Mouse (Mus musculus): Measurements from ENCODE around the gene Enox1.
"Not testable (repeated sequence)": the region's sequence is repeated elsewhere in the genome, so short reads cannot be mapped to it uniquely, and the experiment has no call there.

The Enox1 gene

DNA sequence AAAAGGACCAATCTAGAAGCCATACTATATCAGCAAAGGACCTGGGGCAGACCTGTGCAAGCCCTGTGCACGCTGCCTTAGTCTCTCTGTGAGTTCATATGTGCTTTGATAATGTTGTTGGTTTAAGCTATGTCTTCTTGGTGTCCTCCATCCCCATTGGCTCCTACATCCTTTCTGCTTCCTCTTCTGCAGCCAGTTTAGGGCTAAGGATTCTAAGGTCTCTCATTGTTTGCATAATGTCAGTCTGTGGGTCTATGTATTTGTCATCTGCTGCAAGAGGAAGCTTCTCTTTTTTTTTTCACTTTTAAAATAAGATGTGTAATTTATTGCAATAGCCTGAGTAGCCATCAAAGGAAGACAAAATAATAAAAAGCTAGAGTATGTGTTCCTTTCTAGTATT is 369.7 kb downstream of the Enox1 start:
- no peak overlapping the region for H3K4me3 ChIP-seq (replicated peaks; ENCODE audit: low read length)
- H3K4me1 ChIP-seq (replicated peaks; ENCODE audit: low read depth, low read length) = peaks cover 88% of the 10 kb centered on the region
- no peaks in the 10 kb centered on the region for H3K27me3 ChIP-seq (ENCODE audit: insufficient read depth, low read length)
- TF ChIP-seq NANOG (IDR thresholded peaks at IDR 0.05; ENCODE audit: borderline replicate concordance, low read length) (no peak), CTCF (conservative IDR thresholded peaks at IDR 0.05; ENCODE audit: low read length) (no peak)
- peaks cover 84% of the 10 kb centered on the region for H3K36me3 ChIP-seq (ENCODE audit: insufficient read depth, low read length)
- H3K9me3 ChIP-seq (ENCODE audit: low read length) = 0 out of 2 replicates have a peak, but pooled peaks cover 2% of the 10 kb centered on the region

DNA sequence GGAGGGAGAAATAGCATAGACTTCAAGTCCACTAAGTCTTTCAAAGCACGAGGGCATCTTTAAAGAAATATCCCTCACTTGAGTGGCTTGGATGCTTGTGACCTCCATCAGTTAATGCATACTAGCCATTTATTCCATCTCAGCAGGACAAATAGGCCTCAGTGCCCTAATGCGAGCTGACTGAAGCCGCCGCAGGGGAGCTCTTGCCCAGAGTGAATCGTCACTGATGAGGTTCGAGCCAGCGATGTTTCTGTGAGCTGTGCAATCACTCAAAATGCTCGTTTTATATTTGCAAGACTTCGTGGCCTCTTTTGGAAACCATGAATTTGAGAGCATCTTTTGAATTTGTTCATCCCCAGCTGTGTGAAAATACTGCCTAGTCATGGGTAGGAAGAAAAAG is 372.6 kb downstream of the Enox1 start:
- TF ChIP-seq NANOG (IDR thresholded peaks at IDR 0.05; ENCODE audit: borderline replicate concordance, low read length) = no peak
- H3K27me3 ChIP-seq (ENCODE audit: insufficient read depth, low read length) = no peaks in the 10 kb centered on the region
- H3K9me3 ChIP-seq (ENCODE audit: low read length) = 0 out of 2 replicates have a peak, but pooled peaks cover 2% of the 10 kb centered on the region
- H3K4me1 ChIP-seq (replicated peaks; ENCODE audit: low read depth, low read length) = peaks cover 86% of the 10 kb centered on the region
- H3K36me3 ChIP-seq (ENCODE audit: insufficient read depth, low read length) = peaks cover 88% of the 10 kb centered on the region
- H3K4me3 ChIP-seq (replicated peaks; ENCODE audit: low read length) = no peak overlapping the region

DNA sequence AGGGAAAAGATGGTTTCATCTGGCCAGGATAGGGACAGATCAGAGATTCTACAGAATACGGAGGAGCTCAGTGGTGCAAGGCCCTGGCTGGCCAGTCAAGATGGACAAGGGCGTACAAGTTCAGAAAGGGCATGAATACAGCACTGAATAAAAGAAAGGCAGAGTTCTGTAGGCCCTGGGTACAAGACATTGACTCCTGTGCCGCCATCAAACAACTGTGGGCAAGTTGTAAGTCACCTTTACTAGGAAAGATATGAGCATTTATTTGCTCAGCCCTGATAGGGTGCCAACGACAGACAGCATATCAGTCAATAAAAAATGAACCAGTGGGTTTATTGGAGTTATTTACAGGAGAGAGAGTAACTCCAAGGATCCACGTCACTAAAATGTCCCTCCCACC is 373.1 kb downstream of the Enox1 start:
- no peak for TF ChIP-seq NANOG (IDR thresholded peaks at IDR 0.05; ENCODE audit: borderline replicate concordance, low read length)
- no peak for TF ChIP-seq POU5F1 (IDR thresholded peaks at IDR 0.05; ENCODE audit: borderline replicate concordance, low read length)
- TF ChIP-seq CTCF (conservative IDR thresholded peaks at IDR 0.05; ENCODE audit: low read length) = no peak
- H3K9me3 ChIP-seq (ENCODE audit: low read length) = 0 out of 2 replicates have a peak, but pooled peaks cover 2% of the 10 kb centered on the region

DNA sequence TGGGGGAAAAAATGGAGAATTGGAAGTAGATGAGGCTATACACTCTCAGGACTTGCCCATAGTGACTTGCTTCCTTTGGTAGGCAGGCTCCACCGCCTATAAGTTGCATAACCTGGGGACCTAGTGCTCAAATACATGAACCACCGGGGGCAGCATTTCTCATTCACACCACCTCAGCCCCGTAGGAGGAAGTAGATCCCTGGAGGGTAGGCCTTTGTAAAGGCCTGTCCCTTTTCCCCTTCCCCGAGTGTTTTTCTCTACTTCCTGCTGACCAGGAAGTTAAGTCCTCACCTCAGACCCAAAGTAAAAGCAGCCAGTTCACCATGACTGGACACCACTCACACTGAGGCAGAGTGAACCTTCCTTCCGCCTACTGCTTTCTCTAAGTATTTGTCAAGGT is 377.1 kb downstream of the Enox1 start:
- Histone ChIP-seq H3K4me3 (replicated peaks; ENCODE audit: low read length) (no peak overlapping the region), H3K9me3 (ENCODE audit: low read length) (no peaks in the 10 kb centered on the region), H3K4me1 (replicated peaks; ENCODE audit: low read depth, low read length) (peaks cover 84% of the 10 kb centered on the region), H3K36me3 (ENCODE audit: insufficient read depth, low read length) (peaks cover 97% of the 10 kb centered on the region), H3K27me3 (ENCODE audit: insufficient read depth, low read length) (no peaks in the 10 kb centered on the region)
- TF ChIP-seq POU5F1 (IDR thresholded peaks at IDR 0.05; ENCODE audit: borderline replicate concordance, low read length) (no peak), CTCF (conservative IDR thresholded peaks at IDR 0.05; ENCODE audit: low read length) (peak; percentile 19; the same call in 1 of the 2 replicates), NANOG (IDR thresholded peaks at IDR 0.05; ENCODE audit: borderline replicate concordance, low read length) (no peak)

More for the DNA sequence above, 373.1 kb downstream of the Enox1 start:
- Histone ChIP-seq H3K4me1 (replicated peaks; ENCODE audit: low read depth, low read length) (peaks cover 85% of the 10 kb centered on the region), H3K4me3 (replicated peaks; ENCODE audit: low read length) (no peak overlapping the region), H3K36me3 (ENCODE audit: insufficient read depth, low read length) (peaks cover 88% of the 10 kb centered on the region), H3K27me3 (ENCODE audit: insufficient read depth, low read length) (no peaks in the 10 kb centered on the region)

DNA sequence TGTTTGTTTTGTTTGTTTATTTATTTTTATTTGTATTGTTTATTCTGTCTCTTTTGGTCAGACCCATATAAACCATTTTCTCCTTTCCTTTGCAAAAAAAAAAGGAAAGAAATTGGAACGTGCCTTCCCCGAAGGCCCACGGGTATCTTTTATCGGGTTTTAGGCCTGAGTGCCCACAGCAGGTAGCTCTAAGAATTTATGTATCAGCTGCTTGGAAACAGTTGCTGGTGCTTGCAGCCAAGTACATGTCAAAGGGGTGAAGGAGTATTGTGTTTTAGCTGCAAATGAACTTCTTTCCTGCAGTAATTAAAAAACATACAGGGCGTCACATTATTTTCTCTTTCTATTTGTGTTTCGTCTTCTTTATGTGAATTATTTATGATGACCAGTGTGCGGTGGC is 377.6 kb downstream of the Enox1 start:
- Histone ChIP-seq H3K4me1 (replicated peaks; ENCODE audit: low read depth, low read length) (peaks cover 84% of the 10 kb centered on the region), H3K4me3 (replicated peaks; ENCODE audit: low read length) (no peak overlapping the region), H3K36me3 (ENCODE audit: insufficient read depth, low read length) (peaks cover 97% of the 10 kb centered on the region), H3K27me3 (ENCODE audit: insufficient read depth, low read length) (no peaks in the 10 kb centered on the region), H3K9me3 (ENCODE audit: low read length) (no peaks in the 10 kb centered on the region)
- TF ChIP-seq POU5F1 (IDR thresholded peaks at IDR 0.05; ENCODE audit: borderline replicate concordance, low read length) = no peak
- 0 out of 2 replicates have a peak, but pooled peaks have one; percentile 7 for TF ChIP-seq CTCF (conservative IDR thresholded peaks at IDR 0.05; ENCODE audit: low read length)
- no peak for TF ChIP-seq NANOG (IDR thresholded peaks at IDR 0.05; ENCODE audit: borderline replicate concordance, low read length)

DNA sequence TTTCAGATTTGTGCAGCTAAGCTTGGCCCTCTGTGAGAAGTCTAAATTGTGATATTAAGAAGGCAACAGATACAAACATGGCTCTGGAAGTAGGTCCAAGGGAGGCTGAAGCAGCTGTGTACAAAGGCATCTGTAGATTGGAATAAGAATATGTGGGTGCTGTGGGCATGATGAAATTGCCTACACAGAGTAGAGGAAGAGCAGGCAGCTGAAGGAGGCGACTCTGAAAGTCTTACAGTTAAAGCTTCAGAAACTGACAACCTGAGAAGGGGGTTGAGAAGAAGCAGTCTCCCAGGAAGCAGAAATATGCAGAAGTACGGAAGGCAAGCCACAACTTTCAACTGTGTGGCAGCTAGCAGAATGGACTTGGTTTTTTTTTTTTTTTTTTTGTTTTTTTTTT is 380.0 kb downstream of the Enox1 start:
- no peaks in the 10 kb centered on the region for H3K9me3 ChIP-seq (ENCODE audit: low read length)
- H3K4me3 ChIP-seq (replicated peaks; ENCODE audit: low read length) = no peak overlapping the region
- TF ChIP-seq NANOG (IDR thresholded peaks at IDR 0.05; ENCODE audit: borderline replicate concordance, low read length) (no peak), POU5F1 (IDR thresholded peaks at IDR 0.05; ENCODE audit: borderline replicate concordance, low read length) (no peak), CTCF (conservative IDR thresholded peaks at IDR 0.05; ENCODE audit: low read length) (no peak)
- H3K4me1 ChIP-seq (replicated peaks; ENCODE audit: low read depth, low read length) = peaks cover 66% of the 10 kb centered on the region
- peaks cover 83% of the 10 kb centered on the region for H3K36me3 ChIP-seq (ENCODE audit: insufficient read depth, low read length)
- H3K27me3 ChIP-seq (ENCODE audit: insufficient read depth, low read length) = no peaks in the 10 kb centered on the region

DNA sequence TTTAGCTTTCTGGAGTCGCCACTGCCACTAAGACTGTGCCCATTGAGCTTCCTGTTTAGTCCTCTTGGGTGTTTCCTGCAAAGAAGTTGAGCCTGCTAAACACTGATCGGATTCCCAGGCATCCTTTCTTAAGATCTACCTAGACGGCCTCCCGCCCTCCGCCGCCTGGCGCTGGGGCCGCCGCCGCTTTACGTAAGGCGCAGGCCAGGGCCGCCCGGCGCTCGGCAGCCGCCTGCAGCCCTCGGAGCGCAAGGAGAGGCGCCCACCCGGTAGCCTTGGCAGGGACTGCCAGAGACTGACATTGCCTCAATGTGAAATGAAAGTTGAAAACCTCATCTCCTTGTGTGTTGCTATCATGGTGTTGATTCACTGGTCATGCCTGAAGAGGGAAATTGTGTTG is 383.0 kb downstream of the Enox1 start:
- H3K27me3 ChIP-seq (ENCODE audit: insufficient read depth, low read length) = not testable (repeated sequence)
- peaks cover 83% of the 10 kb centered on the region for H3K36me3 ChIP-seq (ENCODE audit: insufficient read depth, low read length)

DNA sequence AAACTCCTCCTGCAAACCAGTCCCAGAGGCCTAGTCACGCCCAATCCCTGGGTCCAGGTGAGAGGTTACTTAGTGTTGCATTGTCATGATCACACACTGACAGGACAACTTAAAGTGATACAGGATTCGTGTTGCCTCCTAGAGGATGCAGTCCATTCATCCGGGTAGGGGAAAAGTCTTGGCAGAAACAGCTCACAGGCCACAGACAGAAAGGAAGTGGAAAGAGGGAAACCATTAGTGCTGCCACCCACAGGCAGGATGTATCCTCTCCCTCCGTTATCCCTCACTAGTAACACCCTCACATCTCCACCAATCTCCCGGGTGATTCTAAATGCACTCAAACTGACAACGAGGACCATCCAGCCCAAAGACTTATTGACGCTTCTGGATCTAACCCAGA is 385.4 kb downstream of the Enox1 start:
- Histone ChIP-seq H3K4me3 (replicated peaks; ENCODE audit: low read length) (no peak overlapping the region), H3K9me3 (ENCODE audit: low read length) (no peaks in the 10 kb centered on the region), H3K36me3 (ENCODE audit: insufficient read depth, low read length) (peaks cover 83% of the 10 kb centered on the region), H3K27me3 (ENCODE audit: insufficient read depth, low read length) (no peaks in the 10 kb centered on the region), H3K4me1 (replicated peaks; ENCODE audit: low read depth, low read length) (peaks cover 53% of the 10 kb centered on the region)
- TF ChIP-seq CTCF (conservative IDR thresholded peaks at IDR 0.05; ENCODE audit: low read length) = peak; percentile 13; the same call in 1 of the 2 replicates
- no peak for TF ChIP-seq POU5F1 (IDR thresholded peaks at IDR 0.05; ENCODE audit: borderline replicate concordance, low read length)
- no peak for TF ChIP-seq NANOG (IDR thresholded peaks at IDR 0.05; ENCODE audit: borderline replicate concordance, low read length)

More for the DNA sequence above, 383.0 kb downstream of the Enox1 start:
- H3K9me3 ChIP-seq (ENCODE audit: low read length) = not testable (repeated sequence)
- peaks cover 65% of the 10 kb centered on the region for H3K4me1 ChIP-seq (replicated peaks; ENCODE audit: low read depth, low read length)
- H3K4me3 ChIP-seq (replicated peaks; ENCODE audit: low read length) = peak overlapping the region; percentile 54

DNA sequence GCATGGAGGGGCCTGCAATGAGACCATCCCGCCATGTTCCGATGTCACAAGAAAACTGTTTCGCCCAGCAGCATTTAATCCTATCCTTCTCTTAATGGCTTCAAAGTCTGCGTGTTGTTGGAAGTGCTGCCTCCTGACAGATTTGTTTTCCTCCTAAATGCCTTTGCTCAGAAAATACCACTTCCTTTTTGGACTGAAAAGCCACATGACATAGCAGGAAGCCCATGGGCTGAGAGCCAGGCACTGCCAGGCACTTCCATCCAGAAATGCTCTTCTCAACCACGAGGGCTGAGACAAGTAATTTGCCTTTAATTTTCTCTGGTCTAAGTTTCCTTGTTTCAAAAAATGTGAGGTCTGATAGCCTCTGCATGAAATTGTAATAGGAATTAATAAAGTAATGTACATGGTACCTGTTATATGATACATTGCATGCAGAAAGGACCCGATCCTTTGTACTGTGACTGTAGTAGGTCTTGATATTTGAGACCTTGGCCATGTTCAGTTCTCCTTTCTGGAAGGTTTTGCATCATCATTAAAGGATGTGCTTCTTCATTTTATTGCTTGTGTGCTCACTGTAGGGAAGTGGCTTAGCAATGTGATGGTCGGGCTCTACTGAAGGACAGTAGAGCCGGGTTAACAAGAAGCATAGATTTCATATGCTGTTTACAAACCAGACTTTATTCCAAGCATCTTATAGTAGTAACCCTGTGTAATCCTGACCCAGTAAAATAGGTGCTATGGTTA is 390.1 kb downstream of the Enox1 start:
- Histone ChIP-seq H3K27me3 (ENCODE audit: insufficient read depth, low read length) (no peaks in the 10 kb centered on the region), H3K4me3 (replicated peaks; ENCODE audit: low read length) (no peak overlapping the region), H3K4me1 (replicated peaks; ENCODE audit: low read depth, low read length) (peaks cover 35% of the 10 kb centered on the region), H3K36me3 (ENCODE audit: insufficient read depth, low read length) (peaks cover 88% of the 10 kb centered on the region), H3K9me3 (ENCODE audit: low read length) (no peaks in the 10 kb centered on the region)
- TF ChIP-seq NANOG (IDR thresholded peaks at IDR 0.05; ENCODE audit: borderline replicate concordance, low read length) (no peak), CTCF (conservative IDR thresholded peaks at IDR 0.05; ENCODE audit: low read length) (no peak), POU5F1 (IDR thresholded peaks at IDR 0.05; ENCODE audit: borderline replicate concordance, low read length) (no peak)
